Mouse (Mus musculus) thymus, postnatal 0 days (tissue): Measurements from ENCODE around the gene Akap9. TPM values are rescaled to one million over a fixed set of nuclear protein-coding genes. Genes with fewer than 3 reads are reported as not detected.
"Not testable (repeated sequence)": the region's sequence is repeated elsewhere in the genome, so short reads cannot be mapped to it uniquely, and the experiment has no call there.

Experiments used
- DNase-seq: peaks from one replicate; pipeline ENCODE4 v3.0.0-alpha.2; 2015; ENCODE audit warnings: low spot score
- polyA plus RNA-seq: library from polyadenylated mRNA; unstranded; fragments of >200 nt; fragmentation: Nextera tagmentation; extraction: Ambion mirVana; gene quantifications from 2 replicates; pipeline ENCODE4 v1.2.1, GENCODE M21; 2015

The Akap9 gene
- 88.5 and 118 TPM in 2 replicates for polyA plus RNA-seq

DNA sequence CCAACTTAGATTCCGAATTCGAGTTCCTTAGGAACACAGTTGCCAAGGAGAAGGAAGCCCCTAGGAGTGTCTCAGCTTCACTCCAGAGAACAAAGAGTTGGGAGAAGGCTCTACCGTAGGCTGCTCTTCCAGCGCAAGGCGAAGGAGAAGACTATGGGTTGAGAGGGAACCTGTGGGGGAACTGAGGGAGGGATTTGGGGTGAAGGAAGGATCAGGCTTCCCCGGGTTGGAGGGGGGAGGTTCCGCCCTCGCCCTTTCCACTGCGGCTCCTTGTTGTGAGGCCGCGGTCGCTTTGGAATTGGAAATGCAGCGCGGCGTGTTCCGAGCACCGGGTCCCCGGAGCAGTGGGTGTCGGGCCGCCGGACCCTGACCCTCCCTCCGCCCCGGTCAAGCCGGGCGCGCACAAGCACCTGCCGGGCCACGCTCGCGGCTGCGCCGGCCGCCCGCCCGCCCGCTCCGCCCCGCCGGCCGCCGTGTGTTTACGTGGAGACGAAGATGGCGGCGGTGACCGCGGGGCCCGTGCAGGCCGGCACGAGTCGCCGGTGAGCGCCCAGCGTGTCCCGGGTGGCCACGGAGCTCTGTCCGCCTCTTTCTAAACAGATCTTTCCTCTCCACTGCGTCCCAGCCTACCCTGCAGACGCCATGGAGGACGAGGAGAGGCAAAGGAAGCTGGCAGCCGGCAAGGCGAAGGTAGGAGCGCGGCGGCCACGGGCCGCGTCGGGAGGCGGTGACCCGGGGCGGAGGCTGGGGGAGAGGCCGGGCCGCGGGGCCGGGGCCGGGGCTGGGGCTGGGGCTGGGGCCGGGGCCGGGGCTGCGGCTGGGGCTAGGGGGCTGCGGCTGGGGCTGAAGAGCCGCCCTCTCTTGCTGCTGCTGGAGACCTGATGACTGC, at the start of gene Akap9:
Akap9 (plus strand) TSS at position 254 of the 889 bp plus-strand sequence.
- peak; percentile 43 for DNase-seq

DNA sequence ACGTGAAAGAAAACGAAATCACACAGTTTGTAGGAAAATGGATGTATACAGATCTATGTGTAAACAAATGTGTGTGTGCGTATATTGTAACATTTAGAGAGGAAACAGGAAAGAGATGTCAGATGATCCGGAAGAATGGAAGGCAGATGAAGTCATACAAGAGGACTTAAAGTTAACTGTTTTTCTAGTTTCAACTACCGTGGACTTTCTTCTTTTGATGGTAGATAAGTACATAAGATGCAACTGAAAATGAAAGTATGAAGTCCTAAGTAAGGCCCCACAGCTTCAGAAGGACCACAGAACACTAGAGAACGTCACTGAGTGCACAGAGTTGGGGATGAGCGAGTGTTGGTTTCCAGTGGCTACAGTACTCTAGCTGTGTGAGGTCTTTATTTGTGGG, 41.0 kb upstream of the Akap9 start:
- DNase-seq: not testable (repeated sequence)

DNA sequence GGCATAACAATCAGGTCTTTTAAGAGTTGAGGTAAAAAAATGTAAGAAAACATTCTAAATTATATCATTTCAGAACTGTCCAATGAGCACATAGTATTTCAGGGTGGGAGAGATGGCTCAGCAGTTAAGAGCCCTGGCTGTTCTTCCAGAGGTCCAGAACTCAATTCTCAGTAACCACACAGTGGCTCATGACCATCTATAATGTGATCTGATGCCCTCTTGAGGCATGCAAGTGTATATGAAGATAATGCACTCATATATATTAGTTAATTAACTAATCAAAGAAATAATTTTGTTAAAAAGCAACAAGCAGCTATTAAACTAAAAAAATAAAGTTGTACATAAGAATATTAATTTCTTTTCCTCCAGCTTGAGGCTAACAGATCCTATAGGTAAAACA, 38.7 kb upstream of the Akap9 start:
- DNase-seq: no peak

DNA sequence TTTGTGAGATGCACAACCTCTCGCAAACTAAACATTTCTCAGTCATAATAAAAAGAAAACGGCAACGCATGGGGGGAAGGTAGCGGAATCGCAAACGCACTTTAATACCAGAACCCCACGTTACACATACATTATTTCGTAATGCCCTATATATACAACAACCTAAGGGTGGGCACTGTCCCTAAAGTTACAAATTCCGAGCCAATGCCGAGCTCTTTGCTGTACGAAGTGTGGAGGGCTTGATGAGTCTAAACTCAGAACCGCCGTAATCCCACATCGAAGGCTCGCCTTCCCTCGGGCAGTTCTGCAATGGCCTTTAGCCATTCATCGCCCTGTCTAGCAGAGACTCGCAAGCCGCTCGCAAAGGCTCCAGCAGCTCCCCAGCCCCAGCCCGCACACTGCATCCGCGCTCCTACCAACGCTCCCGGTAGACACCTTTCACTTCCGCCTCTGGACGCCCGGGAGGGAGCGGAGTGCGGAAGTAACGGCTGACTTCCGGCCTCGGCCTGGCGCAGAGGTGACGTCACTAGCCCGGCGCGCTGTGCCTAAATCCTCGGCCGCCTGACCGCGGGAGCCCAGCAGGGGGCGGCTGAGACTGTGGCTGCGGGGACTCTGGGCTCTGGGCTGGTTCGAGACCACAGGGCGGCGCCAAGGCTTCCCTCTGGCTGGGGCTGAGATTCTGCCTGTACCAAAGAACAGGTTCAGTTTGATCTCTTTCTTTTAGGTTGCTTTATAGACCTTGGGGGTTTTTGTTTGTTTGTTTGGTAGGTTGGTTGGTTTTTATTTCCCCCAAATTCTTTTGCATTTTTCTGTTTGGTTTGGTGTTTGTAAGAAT, 34.2 kb upstream of the Akap9 start, which contains the start of gene Mterf1a:
Mterf1a (minus strand) TSS at position 475 of the 835 bp plus-strand sequence.
- DNase-seq: peak; percentile 28

DNA sequence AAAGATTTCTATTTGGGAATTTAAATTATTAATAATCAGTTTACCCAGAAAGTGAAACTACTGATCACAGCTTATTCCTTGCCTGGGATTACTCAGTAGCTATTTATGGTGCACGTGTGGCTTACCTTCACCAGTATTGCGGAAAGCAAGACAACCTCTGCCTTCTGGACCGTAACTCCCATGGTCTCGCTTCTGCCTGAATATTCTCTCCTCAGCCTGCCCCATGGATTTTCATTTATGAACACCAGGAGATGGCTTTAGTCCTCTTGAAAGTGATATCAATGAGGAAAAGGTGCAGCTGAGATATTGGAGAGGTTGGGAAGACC, 33.6 kb upstream of the Akap9 start:
- not testable (repeated sequence) for DNase-seq

DNA sequence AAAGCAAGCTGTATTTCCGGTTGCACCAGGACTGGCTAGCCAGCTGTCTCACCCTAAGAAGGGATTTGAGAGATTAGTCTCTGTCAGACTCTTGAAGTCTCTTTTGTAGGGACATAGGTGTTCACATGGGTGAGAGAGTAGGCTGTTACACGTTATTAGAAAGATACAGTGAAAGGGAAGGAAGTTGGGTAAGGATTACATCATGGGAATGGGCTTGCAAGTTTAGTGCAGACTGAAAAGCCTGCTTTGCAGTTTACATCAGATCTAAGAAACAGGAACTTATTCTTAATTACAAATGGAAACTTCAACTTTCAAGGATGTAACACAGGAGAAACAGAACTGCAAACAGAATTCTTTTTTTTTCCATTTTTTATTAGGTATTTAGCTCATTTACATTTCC, 22.4 kb upstream of the Akap9 start:
- DNase-seq: no peak

DNA sequence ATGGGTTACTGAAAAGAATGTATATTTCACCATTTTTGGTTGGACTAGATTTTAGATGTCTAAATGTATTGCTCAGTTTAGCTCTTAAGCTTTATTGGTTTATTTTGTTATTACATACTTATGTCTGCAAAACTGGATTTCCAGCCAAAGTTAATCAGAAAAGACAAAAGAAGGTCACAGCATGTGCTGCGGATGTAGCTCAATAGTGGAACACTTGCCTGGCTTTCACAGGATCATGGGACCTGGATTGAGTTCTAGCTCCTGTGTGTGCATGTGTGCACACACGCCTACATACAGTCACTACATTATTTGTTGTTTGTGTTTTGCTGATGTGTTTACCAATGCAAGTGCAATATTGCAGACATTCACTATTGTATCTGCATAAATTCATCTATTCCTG, 5.5 kb upstream of the Akap9 start:
- DNase-seq: no peak

DNA sequence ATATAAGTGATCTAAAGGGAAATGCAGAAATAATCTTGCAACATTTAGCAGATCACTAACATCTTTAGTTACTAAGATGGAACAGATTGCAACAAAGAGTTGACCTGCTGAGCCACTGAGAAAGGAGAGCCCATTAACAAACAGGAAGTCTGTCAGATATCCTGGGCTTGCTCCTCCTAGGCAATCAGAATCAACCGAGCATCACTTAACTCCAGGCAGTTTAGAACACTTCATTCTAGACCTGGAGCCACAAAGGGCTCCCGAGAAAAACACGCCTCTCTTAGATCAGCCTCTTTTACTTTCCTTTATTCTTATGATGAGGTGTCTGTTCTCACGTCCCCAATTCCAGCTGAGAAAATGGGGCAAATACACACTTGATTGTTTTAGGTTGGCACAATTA, 1.2 kb upstream of the Akap9 start:
- DNase-seq: no peak

DNA sequence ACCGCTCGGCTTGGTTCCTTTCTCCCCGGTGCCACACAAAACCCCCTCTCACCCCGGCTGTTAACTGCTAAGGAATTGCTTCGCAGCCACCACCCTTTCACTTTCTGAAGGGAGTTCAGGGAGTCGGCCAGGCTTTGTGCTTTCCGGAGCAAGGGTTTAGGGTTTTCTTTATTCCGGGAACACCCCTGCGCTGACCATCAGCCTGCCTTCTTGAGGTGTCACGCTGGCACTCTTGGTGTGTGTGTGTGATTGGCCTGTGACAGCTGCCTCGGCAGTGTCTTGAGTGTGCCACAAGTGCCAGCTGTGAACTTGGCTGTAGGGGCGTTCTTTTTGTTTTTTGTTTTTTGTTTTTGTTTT, 814 bp downstream of the Akap9 start:
- DNase-seq: peak; percentile 62

DNA sequence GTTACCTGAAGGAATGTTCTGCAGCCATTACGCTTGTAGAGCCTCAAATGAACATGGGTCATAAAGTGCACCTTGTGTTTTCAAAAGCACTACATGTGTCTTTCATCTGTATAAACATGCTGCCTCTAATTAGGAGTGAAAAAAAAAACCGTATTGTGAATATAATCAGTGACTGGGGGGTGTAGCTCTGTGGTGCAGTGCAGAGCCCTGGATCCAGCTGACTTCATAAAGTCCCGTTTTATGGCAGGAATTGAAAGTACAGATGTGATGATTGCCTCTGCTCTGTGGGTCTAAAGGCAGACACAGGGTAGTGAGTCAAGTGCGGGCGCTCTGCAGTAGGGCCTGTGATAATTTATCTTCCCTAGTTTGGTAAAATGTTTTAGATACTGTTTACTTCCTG, 2.9 kb downstream of the Akap9 start:
- no peak for DNase-seq

DNA sequence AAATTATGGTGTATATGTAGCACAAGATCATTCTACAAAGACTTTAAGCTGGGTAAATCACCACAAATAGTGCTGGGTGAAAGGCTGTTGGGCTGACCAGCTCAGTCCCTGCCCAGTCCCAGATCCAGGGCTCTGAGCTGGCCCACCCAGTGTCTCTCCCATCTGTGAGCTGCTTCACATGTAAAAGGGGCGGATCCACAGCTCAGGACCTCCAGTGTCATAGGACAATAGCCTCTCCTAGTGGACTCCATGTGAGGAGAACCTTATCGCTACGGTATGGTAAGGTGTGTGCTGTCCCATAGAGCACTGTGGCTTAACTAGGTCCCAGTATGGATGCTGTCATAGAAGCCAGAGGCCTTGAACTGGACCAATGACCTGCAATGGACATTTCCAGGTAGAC, 3.8 kb downstream of the Akap9 start:
- DNase-seq: no peak

DNA sequence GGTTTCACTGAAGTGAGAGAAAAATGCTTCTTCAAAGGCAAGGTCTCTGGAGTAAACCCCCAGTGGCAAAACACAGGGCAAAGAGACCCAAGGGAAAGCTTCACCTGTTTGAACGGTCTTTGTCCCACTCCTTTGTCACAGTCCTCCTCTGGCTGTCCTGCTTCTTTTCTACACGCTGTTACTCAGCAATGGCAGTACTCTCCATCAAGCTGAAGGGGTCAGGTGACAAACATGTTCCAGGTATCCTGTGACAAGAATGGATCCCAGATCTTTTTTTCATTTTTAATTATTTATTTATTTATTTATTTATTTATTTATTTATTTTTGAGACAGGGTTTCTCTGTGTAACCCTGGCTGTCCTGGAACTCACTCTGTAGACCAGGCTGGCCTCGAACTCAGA, 5.7 kb downstream of the Akap9 start:
- DNase-seq: no peak

DNA sequence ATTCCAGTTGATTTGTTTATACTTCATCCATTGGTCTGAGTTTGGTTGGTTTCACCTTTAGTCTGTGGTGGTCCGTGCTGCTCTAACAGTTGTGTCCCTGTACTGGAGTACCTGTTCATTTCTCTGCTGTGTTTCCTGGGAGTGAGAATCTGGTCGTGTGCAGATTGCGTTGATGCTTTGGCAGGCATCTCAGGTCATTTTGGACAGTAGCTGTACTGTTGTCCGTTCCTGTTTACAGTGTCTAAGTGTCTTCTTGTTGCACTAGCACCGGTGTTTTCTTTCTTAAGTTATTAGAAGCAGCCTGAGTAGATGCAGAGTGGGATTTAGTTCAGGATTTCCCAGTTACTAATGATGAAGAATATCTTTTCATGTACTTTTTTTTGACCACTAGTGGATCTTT, 7.4 kb downstream of the Akap9 start:
- DNase-seq: no peak

DNA sequence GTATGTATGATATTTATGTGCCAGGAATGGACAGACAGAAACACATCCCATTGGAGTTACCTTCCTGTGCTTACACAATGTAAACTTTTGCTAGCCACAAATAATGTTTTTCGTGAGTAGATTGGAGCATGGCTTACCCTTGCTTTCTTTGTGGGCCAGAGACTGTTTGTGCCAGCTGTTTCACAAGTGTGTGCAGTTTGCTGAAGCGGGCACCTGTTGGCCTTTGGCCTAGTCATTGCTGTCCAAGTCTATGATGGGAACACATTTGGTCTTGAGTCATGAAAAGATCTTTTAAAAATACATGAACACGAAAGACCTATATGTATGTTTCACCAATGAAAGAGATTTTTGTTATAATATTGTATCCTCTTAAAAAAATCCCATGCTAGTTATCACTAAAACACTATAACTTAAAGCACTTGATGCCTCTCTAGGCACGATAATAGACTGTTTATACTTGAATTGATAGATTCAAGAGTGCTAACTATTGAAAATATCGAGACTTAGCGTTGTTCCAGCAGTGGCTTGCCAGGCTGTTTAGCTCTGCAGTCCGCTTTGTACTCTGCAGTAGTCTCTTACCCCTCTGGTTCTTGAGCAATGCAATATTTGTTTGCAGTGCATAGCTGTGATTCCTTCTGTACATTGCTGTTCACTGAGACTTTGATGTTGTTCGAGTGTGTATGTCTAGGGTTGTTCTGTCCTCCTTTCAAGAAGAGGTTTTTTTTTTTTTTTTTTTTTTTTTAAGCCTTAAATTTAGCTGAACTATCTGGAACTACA, 8.1 kb downstream of the Akap9 start:
- DNase-seq: no peak

DNA sequence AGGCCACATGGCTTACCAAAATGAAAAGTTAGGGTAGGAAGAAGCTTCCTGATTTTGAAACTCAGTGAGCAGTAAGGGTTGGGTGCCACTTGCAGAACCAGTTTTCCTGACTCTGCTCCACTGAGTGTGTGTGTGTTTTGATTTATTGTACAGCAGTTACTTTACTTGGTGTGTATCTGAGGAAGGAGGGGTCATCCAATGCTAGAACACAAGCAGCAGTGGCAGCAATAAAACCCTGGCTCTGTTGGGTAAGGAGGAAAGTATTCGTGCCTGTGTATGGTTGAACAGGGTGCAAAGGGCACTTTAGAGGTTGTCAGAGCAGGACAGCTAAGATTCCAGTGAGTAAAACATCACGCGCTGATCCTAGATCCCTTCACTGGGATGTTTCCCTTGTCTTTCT, 11.1 kb downstream of the Akap9 start:
- no peak for DNase-seq

DNA sequence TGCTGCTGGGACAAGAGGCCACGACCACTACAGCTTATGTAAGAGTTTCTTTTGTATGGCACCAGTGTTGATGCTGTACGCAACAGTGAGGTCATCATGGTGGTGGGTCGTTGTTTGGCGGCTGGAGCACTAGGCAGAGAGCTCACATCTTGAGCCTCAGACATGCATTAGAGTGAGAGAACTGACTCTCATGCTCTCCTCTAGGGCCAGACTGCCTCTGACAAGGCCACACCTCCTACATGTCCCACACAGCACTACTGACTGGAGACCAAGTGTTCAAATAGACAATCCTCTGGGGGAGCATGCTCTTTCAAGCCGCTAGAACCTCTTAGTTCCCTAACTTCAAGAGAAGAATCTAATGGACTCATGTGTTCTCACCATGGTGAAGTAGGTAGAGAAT, 11.5 kb downstream of the Akap9 start:
- DNase-seq: no peak

DNA sequence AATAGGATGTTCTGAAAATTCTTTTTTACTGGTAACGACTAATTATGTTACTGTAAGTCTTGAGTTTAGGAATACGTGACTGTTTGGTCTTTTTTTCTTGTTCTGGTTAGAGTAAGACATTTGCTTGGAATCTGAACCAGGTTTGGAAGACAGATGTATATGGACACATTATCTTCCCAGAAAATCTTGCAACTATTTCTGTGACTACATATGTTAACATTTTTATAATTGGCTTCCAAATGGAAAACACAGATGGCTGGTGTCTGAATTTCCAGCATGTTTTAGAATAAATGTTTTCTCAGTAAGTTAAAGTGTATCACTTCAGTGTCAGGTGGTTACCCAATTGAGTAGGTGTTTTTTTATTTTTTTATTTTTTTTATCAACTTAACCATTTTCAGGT, 13.4 kb downstream of the Akap9 start:
- DNase-seq: no peak

DNA sequence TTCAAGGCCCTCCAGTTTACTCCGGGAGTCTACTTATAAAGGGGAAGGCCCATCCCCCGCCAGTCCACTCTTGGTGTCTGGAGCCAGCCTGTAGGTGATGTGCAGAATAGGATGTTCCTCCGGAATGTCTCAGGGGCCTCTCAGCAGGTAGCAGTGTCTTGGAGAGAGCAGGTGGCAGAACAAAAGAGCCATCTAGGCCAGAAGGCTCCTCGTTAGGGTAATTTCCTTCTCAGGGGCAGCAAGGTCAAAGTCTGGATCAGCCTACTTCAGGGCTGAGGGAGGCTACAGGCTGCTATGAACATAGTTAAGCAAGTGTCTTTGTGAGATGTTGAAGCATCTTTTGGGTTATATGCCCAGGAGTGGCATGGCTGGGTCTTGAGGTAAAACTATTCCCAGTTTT, 15.3 kb downstream of the Akap9 start:
- not testable (repeated sequence) for DNase-seq

DNA sequence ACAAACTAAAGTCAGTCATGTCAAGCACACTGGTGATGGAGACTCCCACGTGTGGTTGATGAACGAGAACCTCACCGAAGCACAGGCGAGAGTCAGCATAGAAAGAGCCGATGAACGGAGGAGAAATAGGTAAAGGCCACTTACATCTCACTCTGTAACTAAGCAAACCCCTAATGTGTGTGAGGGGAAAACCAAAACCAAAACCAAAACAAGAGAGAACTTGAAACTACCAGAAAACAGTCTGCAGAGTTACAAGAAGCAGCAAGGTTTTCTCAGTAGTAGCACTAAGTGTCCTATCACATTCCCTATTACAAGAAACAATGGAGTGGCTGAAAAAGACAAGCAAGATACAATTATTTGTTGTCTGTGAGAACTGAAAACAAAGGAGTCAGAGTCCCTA, 24.6 kb downstream of the Akap9 start:
- DNase-seq: no peak

DNA sequence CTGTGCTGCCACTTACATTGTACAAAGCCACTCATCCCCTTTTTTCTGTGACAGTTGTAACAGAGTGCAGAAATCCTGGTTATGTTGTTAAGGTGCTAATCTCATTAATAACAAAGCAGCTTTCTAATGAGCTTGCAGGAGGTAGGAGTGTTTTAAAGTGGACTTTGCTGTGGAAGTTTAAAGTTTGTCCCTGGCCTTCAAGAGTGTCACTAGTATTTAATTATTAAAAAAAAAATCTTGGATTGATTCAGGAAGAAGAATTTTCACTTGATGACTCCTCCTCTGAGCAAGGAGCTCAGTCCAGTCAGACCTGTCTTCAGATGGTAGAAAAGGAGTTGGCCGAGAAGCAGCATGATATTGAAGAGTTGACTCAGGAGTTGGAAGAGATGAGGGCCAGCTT, 26.7 kb downstream of the Akap9 start:
- no peak for DNase-seq

DNA sequence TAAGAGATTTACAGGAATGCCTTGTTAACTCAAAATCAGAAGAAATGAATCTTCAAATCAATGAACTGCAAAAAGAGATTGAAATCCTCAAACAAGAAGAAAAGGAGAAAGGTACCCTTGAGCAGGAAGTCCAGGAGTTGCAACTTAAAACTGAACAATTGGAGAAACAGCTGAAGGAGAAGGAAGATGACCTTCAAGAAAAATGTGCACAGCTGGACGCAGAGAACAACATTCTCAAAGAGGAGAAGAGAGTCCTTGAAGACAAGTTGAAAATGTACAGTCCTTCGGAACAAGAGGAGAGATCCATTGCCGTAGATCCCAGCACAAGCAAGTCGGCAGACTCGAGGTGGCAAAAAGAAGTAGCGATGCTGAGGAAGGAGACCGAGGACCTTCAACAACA, 33.4 kb downstream of the Akap9 start:
- no peak for DNase-seq

DNA sequence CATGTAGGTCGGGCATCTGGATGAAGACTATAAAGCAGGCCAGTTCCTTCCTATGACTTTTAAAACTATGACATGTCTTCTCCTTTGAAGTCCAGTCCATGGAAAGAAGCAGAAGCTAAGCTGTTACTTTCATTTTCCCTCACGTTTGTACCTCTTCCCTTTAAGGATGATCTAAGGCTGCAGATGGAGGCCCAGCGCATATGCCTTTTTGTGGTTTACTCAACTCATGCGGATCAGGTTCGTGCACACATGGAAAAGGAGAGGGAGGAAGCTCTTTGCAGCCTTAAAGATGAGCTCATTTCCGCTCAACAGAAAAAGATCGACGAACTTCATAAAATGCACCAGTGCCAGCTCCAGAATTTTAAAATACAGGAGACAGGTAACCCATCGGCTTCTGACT, 40.6 kb downstream of the Akap9 start:
- DNase-seq: peak; percentile 3
